Mouse (Mus musculus) large intestine, adult 2 months (tissue): Measurements from ENCODE around the gene Eml1. TPM values are rescaled to one million over a fixed set of nuclear protein-coding genes. Genes with fewer than 3 reads are reported as not detected.

ENCODE experiments used
- DNase-seq: peaks from one replicate; pipeline ENCODE4 v3.0.0-alpha.2; 2012; ENCODE audit warnings: low read depth, low spot score
- WGBS: fragments of 180-500 bp; shearing (Covaris S2); methylation state at CpG from one replicate; pipeline ENCODE4 v1.1.7; 2018; 5-methylcytosine and 5-hydroxymethylcytosine counted together
- polyA plus RNA-seq: library from polyadenylated mRNA; depleted of rRNA; stranded (reverse); fragments of >200 nt; gene quantifications from 2 replicates; pipeline ENCODE4 v1.2.3, GENCODE M21; 2012

Eml1 gene
- polyA plus RNA-seq, 1 experiment: 27.9 TPM

DNA sequence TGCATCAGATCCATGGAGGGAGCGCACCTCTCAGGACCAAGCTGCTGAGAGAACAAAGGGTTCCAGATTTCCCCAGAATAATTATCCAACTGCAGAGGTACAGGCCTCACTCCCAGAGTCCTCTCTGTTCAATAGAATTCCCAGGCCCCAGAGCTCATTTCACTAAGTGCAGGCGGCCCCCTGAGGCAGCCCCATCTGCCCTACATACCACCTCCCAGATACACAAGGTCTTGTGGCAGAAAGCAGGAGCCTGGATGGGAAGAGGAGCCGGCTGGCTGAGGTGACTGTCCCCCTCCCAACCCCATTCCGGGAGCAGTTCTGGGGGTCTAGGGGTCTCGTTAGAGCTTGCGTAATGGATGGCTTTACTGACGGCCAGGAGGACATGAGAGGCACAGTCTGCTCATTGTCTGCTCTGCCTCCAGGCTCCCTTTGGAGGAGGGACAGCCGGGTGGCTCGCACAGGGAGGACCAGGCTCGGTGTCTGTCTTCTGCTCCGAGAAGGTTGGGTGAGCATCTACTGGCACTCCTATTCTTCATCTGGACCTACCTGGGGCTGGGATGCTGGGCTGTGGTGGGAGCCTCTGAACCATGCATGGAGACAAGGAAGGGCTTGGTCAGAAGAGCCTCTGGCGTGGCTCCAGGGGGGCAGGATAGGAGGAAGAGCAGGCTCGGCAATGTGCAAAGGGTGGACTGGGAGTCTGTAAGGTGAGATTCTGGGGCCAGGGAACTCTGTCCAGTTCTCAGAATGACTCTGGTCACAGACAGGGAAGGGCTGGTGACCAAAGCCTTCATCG, 39.9 kb downstream of the Eml1 start:
- no peak for DNase-seq
- 70% methylated on average over 14 of the region's 14 CpGs for WGBS

GRCm38 (mm10) chr12:108414932-108415331, 44.2 kb downstream of the Eml1 start:
- no peak for DNase-seq
- 97% methylated on average over 9 of the region's 9 CpGs for WGBS

DNA sequence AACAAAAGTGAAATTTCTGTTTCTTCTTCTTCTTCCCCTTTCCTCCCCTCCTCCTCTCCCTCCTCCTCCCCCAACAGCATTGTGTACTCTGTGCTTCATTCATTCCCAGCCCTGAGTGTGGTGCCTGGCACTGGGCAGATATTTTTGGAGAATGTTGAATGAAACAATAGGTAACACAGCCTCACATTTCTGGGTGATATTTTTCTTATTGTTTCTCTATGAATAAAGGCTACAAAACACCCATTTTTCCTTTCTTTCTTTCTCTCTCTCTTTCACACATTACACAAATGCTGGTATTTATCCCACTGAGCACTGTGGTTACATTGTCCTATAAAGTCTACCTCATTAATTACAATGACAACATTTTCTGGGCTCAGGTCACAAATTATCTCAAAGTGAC, 48.8 kb downstream of the Eml1 start:
- DNase-seq: no peak

- no peak for DNase-seq
- 88% methylated on average over 1 of the region's 1 CpGs for WGBS
Observed at GRCm38 (mm10) chr12:108421477-108421876, 50.7 kb downstream of the Eml1 start.

GRCm38 (mm10) chr12:108422495-108422857, 51.7 kb downstream of the Eml1 start:
- no peak for DNase-seq

DNA sequence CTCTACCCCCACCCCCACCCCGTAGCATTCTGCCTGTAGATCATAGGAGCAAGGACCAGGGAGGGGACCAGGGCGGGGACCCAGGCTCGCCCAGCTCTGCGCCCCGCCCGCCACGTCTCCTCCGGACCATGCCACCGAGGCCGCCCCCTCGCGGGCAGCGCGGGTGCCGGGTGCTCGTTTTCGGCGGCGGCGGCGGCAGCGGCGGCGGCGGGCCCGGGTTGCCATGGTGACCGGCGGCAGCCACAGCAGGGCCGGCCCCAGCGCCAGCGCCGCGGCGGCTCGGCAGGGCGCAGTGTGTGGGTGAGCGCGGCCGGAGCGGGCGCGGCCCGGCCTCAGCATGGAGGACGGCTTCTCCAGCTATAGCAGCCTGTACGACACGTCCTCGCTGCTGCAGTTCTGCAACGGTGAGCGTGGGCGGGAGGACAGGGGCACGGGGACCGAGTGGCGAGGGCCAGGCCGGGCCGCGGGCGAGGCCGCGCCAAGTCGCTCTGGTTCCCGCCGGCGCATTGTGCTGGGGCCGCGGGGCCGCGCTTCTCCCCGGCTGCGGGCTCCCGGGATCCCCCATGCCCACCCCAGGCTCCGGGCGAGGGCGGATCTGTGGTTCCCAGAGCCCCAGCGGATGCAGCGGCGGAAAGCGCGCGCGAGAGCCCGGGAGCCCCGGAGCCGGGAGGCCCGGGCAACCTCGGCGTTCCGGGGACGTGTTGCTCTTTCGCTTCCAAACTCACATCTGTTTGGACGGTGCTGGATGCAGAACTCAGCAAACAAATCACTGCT, 52.3 kb downstream of the Eml1 start:
- DNase-seq: no peak
- 1% methylated on average over 81 of the region's 90 CpGs for WGBS

More at GRCm38 (mm10) chr12:108422495-108422857, 51.7 kb downstream of the Eml1 start:
- 3% methylated on average over 13 of the region's 14 CpGs for WGBS

DNA sequence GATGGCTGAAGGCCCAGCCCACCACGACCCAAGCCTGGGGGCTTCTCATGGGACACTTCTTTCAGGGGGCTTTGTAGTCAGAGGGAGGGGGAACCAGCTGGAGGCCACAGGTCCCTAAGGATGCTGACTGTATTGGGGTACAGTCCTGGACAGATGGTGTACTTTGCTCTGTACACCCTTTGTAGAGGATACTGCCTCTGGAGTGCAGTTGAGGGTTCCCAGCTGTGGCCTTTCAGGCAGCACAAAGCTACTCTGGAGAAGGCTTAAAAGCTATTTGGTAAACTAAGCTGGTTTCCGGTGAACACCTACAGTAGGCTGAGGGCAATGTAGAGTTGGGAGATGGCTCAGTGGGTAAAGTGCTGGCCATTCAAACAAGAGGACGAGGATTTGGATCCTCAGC, 60.2 kb downstream of the Eml1 start:
- DNase-seq: no peak
- WGBS: 75% methylated on average over 3 of the region's 3 CpGs

DNA sequence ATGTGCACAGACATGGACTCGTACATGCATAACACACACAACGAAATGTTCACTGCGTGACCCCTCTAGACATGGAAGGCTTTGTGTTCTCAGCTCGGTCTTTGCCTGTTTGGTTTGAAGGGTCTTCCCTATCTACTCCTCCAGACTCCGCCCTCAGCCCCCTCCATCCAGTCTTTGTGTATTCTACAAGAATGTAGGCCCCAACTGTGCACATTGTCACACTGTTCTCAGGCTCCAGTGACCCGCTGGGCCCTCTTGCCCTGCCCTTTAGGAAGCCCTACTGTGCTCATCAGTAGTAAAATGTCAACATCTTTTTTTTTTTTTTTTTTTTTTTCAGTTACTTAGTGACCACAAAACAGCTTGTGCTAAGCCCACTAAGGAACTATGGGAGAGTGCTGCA, 61.0 kb downstream of the Eml1 start:
- WGBS: 90% methylated on average over 6 of the region's 6 CpGs
- DNase-seq: no peak

DNA sequence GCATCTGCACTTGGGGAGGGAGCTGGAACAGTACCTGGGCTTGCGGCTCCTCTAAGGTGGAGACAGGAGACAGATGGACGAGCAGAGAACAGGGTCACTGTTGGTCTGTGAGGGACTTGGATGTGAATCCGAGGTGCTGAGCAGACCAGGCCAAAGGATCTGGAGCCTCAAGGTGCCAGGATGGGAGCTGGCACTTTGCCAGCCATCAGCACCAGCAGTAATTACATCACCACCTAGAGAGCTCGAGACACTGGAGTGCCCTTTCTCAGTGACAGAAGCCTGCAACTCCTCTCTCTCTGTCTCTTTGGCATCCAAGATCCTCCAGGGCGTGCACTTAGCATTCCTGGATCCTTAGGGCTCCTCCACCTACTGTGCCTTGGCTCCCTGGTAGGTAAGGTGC, 61.8 kb downstream of the Eml1 start:
- DNase-seq: no peak
- 61% methylated on average over 5 of the region's 5 CpGs for WGBS

DNA sequence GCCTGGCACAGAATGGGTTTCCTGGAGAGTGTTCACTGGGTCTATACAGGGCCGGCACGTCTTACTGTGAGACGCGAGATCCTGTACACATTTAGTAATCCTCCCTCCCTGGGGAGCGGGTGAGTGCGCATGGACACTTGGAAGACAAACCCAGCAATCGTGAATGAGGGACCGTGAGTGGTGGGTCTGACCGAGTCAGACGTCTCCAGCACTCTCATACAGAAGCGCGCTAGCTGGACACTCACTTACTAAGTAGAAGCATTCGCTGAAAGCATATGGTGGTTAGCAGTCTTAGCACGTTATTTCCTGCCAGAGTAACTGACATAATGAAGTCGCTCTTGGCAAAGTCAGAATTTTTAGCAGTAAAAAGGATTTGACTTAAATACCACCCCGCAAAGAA, 62.3 kb downstream of the Eml1 start:
- 75% methylated on average over 16 of the region's 16 CpGs for WGBS
- DNase-seq: no peak

DNA sequence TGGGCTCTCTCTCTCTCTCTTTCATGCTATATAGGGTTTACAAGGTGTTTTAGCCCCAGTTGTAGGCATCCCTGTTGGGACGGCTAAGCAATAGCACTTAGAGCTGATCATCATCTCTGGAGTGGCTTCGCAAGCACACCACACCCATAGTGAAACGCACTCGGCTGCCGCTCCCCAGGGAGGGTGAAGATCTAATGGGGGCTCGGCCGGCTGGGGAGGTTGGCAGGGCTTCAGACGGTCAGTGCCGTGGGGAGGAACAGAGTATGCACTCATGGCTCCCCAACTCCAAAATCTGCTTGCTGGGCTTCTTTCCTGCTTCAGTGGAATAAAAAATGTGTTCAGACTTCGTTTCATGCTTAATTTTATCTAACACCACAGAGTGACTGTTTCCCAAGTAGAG, 62.7 kb downstream of the Eml1 start:
- DNase-seq: no peak
- WGBS: 45% methylated on average over 10 of the region's 10 CpGs

DNA sequence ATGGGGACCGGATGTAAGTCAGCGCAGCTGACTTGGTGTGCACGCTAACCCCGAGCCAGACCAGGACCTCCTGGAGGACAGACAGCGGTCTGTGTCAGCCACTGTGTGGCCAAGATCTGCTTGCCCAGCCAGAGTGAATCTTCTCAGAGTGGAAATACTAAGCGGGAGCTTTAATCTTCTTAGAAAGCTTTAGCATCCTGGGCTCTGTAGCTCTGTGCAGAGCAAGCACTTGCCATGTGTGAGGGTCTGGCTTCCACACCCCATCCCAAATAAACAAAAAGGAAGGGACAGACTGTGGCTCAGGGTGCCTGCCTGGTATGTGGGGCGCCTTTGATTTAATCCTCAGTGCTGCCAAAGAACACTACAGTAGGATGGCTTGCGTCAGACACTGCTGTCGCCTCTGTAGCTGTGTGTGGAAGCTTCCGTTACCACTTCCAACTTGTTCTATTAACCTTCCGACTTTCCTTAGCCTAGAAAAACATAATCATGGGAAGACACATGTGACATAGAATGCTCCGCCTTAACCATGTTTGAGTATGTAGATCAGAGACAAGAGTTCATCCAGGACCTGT, 64.8 kb downstream of the Eml1 start:
- no peak for DNase-seq
- 67% methylated on average over 12 of the region's 12 CpGs for WGBS

DNA sequence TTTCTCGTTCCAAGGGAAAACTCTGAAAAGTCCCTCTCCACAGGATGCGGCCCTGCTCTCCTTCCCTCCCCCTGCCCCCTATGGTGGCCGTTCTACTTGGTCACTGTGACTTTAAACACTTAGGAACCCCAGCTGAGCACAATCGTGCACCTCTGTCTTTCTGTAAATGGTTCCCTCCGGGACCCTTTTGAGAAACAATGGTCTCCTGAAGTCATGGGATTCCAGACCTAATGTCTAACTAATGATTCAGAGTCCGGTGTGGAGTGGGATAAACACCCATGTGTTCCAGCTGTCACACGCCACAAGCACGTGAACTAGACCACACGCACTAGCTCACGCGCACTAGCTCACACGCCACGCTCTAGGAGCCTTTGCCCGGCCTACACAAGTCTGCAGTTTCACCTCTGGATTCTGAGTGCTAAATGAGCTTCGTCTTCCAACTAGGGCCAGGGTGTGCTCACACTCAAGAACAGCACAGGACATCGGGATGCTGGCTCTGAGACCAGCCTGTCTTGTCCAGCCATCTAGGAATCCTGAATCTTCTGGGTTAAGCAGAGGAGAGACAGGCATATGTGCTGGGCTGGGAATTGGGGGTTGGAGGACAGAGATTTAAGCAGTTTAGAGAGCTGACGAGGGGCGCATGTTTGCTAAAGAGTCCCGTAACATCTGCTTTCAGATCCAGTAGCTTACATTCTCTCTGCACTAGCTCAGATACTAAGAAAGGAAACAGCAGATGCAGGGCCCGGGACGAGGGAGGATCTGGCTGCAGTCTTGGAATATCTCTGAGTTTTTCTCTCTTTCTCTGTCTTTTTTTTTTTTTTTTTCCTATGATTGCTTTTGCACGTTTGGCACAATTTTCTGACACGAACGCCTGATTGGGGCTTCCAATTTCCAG, 65.5 kb downstream of the Eml1 start:
- DNase-seq: no peak
- 59% methylated on average over 24 of the region's 24 CpGs for whole genome bisulfite sequencing

DNA sequence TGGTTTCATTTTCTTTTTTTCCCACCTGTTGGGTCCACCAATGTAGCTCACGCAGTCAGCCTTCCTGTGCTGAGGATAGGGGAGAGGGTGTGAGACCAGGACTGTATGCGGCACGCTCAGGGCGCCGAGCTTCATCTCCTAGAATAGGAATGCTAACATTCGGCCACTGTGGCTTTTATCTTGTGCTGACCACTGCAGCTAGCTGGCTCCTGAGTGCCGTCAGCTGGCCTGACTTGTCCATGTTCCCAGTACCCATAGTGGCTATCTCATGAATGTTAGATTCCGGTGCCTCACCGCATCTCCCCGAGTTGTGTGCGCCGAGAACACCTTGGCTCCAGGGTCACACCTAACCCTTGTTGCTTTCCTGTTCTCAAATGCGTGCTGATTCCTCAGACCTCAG, 66.7 kb downstream of the Eml1 start:
- no peak for DNase-seq
- 83% methylated on average over 13 of the region's 13 CpGs for WGBS

- 5% methylated on average over 10 of the region's 10 CpGs for WGBS
Observed at GRCm38 (mm10) chr12:108443271-108443670, 72.5 kb downstream of the Eml1 start.

DNA sequence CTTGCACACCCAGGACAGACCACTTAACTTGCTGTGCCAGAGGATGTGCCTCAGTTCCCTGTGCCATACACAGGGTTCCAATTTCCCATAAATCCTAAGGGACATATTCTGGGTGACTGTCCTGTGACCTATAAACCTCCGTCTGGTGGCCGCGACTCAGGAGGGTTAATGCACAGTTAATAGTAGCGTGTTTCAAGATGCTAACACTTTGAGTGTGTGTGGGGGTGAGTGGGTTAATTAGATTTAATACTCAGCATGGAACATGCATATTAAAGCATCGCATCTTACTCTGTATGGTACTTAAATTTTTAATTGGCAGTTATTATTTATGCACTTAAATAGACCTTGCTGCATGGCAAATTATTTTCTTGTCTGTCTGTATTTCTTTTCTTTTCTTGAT, 73.0 kb downstream of the Eml1 start:
- no peak for DNase-seq
- 69% methylated on average over 5 of the region's 5 CpGs for WGBS

More at GRCm38 (mm10) chr12:108443271-108443670, 72.5 kb downstream of the Eml1 start:
- no peak for DNase-seq

GRCm38 (mm10) chr12:108444166-108445115, 73.7 kb downstream of the Eml1 start:
- WGBS: 74% methylated on average over 11 of the region's 11 CpGs
- no peak for DNase-seq

GRCm38 (mm10) chr12:108446721-108447120, 76.0 kb downstream of the Eml1 start:
- 90% methylated on average over 2 of the region's 2 CpGs for WGBS
- no peak for DNase-seq

GRCm38 (mm10) chr12:108448396-108448795, 77.6 kb downstream of the Eml1 start:
- 68% methylated on average over 7 of the region's 7 CpGs for WGBS
- DNase-seq: no peak
